Mouse (Mus musculus) Patski (cell line): ENCODE data around the gene Slc43a2. TPM values are rescaled to one million over a fixed set of nuclear protein-coding genes. Genes with fewer than 3 reads are reported as not detected.
"Not testable (repeated sequence)": the region's sequence is repeated elsewhere in the genome, so short reads cannot be mapped to it uniquely, and the experiment has no call there.

ENCODE experiments used
- ATAC-seq: fragments of 100-300 bp; one replicate; pipeline ENCODE4 v1.8.0; 2021
- CTCF ChIA-PET: fragments of 350-600 bp; sonication (Branson Sonifier 250); formaldehyde crosslinking; loops from one replicate; lab custom pipeline; 2022; ENCODE audit warnings: inconsistent platforms; lab: Charles Lee
- POLR2A ChIA-PET: fragments of 350-600 bp; sonication (Branson Sonifier 250); formaldehyde crosslinking; loops from one replicate; lab custom pipeline; 2022; ENCODE audit warnings: antibody characterized with exemption, inconsistent platforms; lab: Charles Lee
- DNase-seq: peaks from one replicate; pipeline ENCODE4 v3.0.0-alpha.2; 2011; ENCODE audit warnings: low read depth, low spot score
- H3K27me3 ChIP-seq: fragments of 371-371 bp; one replicate; pipeline ENCODE4 v1.5.1; 2021
- CTCF ChIP-seq: fragments of 100-300 bp; IDR thresholded peaks from one replicate; pipeline ENCODE4 v1.5.1; 2021
- in situ Hi-C: fragments of 300-500 bp; cut with MboI; formaldehyde crosslinking; loops from 3 replicates; pipeline ENCODE4 v1.11.1; 2018; ENCODE audit warnings: low pct_unique_long_range_greater_than_20kb, mixed read lengths
- polyA plus RNA-seq: library from polyadenylated mRNA; unstranded; gene quantifications from one replicate; pipeline ENCODE4 v1.2.3, GENCODE M21; 2021

The Slc43a2 gene
- polyA plus RNA-seq, 1 experiment from 2014 or later, result 10.0 TPM

GRCm38 (mm10) chr11:75595816-75596215 lies 64.3 kb downstream of the Slc43a2 start:
- ATAC-seq (no peak), DNase-seq (no peak)
- POLR2A ChIA-PET, result no interaction called here
- CTCF ChIA-PET, result no interaction called here
- in situ Hi-C loops, result no loop called here
- H3K27me3 ChIP-seq, result no peaks in the 10 kb centered on the region
- TF ChIP-seq CTCF, result no peak

GRCm38 (mm10) chr11:75596726-75597255 lies 65.3 kb downstream of the Slc43a2 start:
- H3K27me3 ChIP-seq, result no peaks in the 10 kb centered on the region
- no peak for DNase-seq
- TF ChIP-seq CTCF, result no peak
- ChIA-PET POLR2A (no interaction called here), CTCF (interaction anchor here (1.3 kb wide), 1 partner anchor 13 kb away, joined by 5 read pairs; no protein-coding TSS in a partner anchor)
- in situ Hi-C loops, result no loop called here
- ATAC-seq, result no peak

GRCm38 (mm10) chr11:75598004-75598403 lies 66.5 kb downstream of the Slc43a2 start:
- ATAC-seq, result no peak
- DNase-seq, result no peak
- ChIA-PET POLR2A (no interaction called here), CTCF (interaction anchor here (1.3 kb wide), 1 partner anchor 11 kb away, joined by 5 read pairs; no protein-coding TSS in a partner anchor)
- in situ Hi-C loops, result no loop called here
- no peak for TF ChIP-seq CTCF
- no peaks in the 10 kb centered on the region for H3K27me3 ChIP-seq

- DNase-seq, H3K27me3 ChIP-seq, in situ Hi-C loops, ATAC-seq, POLR2A ChIA-PET: not testable (repeated sequence)
- CTCF ChIA-PET, result interaction anchor here (1.0 kb wide), 1 partner anchor 38 kb away, joined by 3 read pairs; no protein-coding TSS in a partner anchor
Measured at GRCm38 (mm10) chr11:75599802-75600201, 68.3 kb downstream of the Slc43a2 start.

GRCm38 (mm10) chr11:75604826-75605225 lies 73.3 kb downstream of the Slc43a2 start:
- TF ChIP-seq CTCF, result no peak
- H3K27me3 ChIP-seq, result no peaks in the 10 kb centered on the region
- in situ Hi-C loops, result no loop called here
- ATAC-seq, result no peak
- ChIA-PET POLR2A (interaction anchor here (1.5 kb wide), 1 partner anchor 12 kb away, joined by 5 read pairs; no protein-coding TSS in a partner anchor), CTCF (no interaction called here)
- no peak for DNase-seq

- ChIA-PET CTCF (interaction anchor here (0.7 kb wide), 1 partner anchor 75 kb away, joined by 3 read pairs; no protein-coding TSS in a partner anchor), POLR2A (interaction anchor here (1.5 kb wide), 1 partner anchor 13 kb away, joined by 5 read pairs; no protein-coding TSS in a partner anchor)
- DNase-seq, result no peak
- no peak for ATAC-seq
- in situ Hi-C loops, result no loop called here
- H3K27me3 ChIP-seq, result no peaks in the 10 kb centered on the region
- TF ChIP-seq CTCF, result no peak
Measured at GRCm38 (mm10) chr11:75605318-75605717, 73.8 kb downstream of the Slc43a2 start.

- TF ChIP-seq CTCF, result no peak
- ATAC-seq (no peak), DNase-seq (no peak)
- no peaks in the 10 kb centered on the region for H3K27me3 ChIP-seq
- ChIA-PET CTCF (interaction anchor here (1.1 to 1.6 kb wide), 2 partner anchors 11 to 16 kb away, joined by 4 to 5 read pairs; no protein-coding TSS in a partner anchor), POLR2A (no interaction called here)
- in situ Hi-C loops, result no loop called here
Measured at GRCm38 (mm10) chr11:75608776-75609175, 77.3 kb downstream of the Slc43a2 start.

GRCm38 (mm10) chr11:75610021-75610420 lies 78.5 kb downstream of the Slc43a2 start:
- H3K27me3 ChIP-seq, result no peaks in the 10 kb centered on the region
- in situ Hi-C loops, result no loop called here
- no peak for TF ChIP-seq CTCF
- POLR2A ChIA-PET, result no interaction called here
- ATAC-seq (no peak), DNase-seq (no peak)
- CTCF ChIA-PET, result interaction anchor here (1.6 kb wide), 1 partner anchor 12 kb away, joined by 5 read pairs; no protein-coding TSS in a partner anchor

GRCm38 (mm10) chr11:75614769-75615168 lies 83.3 kb downstream of the Slc43a2 start:
- ChIA-PET POLR2A (no interaction called here), CTCF (no interaction called here)
- no peak for ATAC-seq
- H3K27me3 ChIP-seq, result no peaks in the 10 kb centered on the region
- in situ Hi-C loops, result no loop called here
- DNase-seq, result no peak
- no peak for TF ChIP-seq CTCF

GRCm38 (mm10) chr11:75615556-75615955 lies 84.1 kb downstream of the Slc43a2 start:
- POLR2A ChIA-PET, result no interaction called here

GRCm38 (mm10) chr11:75619133-75619532 lies 87.6 kb downstream of the Slc43a2 start:
- CTCF ChIA-PET, result no interaction called here
- no peak for TF ChIP-seq CTCF
- ATAC-seq (no peak), DNase-seq (no peak)
- H3K27me3 ChIP-seq, result no peaks in the 10 kb centered on the region
- in situ Hi-C loops, result no loop called here
- POLR2A ChIA-PET, result no interaction called here

More at GRCm38 (mm10) chr11:75615556-75615955, 84.1 kb downstream of the Slc43a2 start:
- DNase-seq, result no peak
- CTCF ChIA-PET, result no interaction called here
- no peak for ATAC-seq
- TF ChIP-seq CTCF, result no peak
- no peaks in the 10 kb centered on the region for H3K27me3 ChIP-seq
- in situ Hi-C loops, result no loop called here
